Mouse (Mus musculus) limb, embryonic 14.5 days (tissue): ENCODE measurements around the gene Pigs. TPM values are rescaled to one million over a fixed set of nuclear protein-coding genes. Genes with fewer than 3 reads are reported as not detected.

Experiments used
- ATAC-seq: fragments of 200-750 bp; cut with Nextera tagmentation; 2 replicates; pipeline ENCODE4 v1.8.0; 2017; ENCODE audit warnings: low read depth, moderate number of reproducible peaks, moderate TSS enrichment; ENCODE audit not compliant: low FRiP score
- DNase-seq: peaks from one replicate; pipeline ENCODE4 v3.0.0-alpha.2; 2015; ENCODE audit warnings: low spot score
- H3K27ac ChIP-seq: fragments of 300-500 bp; sonication (generic); replicated peaks from 2 replicates; pipeline ENCODE4 v1.5.1; 2014; ENCODE audit warnings: low read depth, mild to moderate bottlenecking, low read length, moderate library complexity, mixed read lengths
- H3K27me3 ChIP-seq: fragments of 300-500 bp; sonication (generic); 2 replicates; pipeline ENCODE4 v1.6.1; 2014; ENCODE audit warnings: low read length, mixed read lengths; ENCODE audit not compliant: control insufficient read depth, insufficient read depth
- H3K36me3 ChIP-seq: fragments of 300-500 bp; sonication (generic); 2 replicates; pipeline ENCODE4 v1.6.1; 2014; ENCODE audit warnings: mild to moderate bottlenecking, low read length, moderate library complexity, mixed read lengths; ENCODE audit not compliant: control insufficient read depth, insufficient read depth
- H3K4me1 ChIP-seq: fragments of 300-500 bp; sonication (generic); 2 replicates; pipeline ENCODE4 v1.6.1; 2014; ENCODE audit warnings: antibody characterized with exemption, low read length, mixed read lengths; ENCODE audit not compliant: control insufficient read depth, insufficient read depth
- H3K4me2 ChIP-seq: fragments of 300-500 bp; sonication (generic); replicated peaks from 2 replicates; pipeline ENCODE4 v1.6.1; 2014; ENCODE audit warnings: low read depth, mild to moderate bottlenecking, low read length, moderate library complexity; ENCODE audit not compliant: severe bottlenecking
- H3K4me3 ChIP-seq: fragments of 300-500 bp; sonication (generic); replicated peaks from 2 replicates; pipeline ENCODE4 v1.5.1; 2014; ENCODE audit warnings: low read length
- H3K9ac ChIP-seq: fragments of 300-500 bp; sonication (generic); 2 replicates; pipeline ENCODE4 v1.6.1; 2014; ENCODE audit warnings: mild to moderate bottlenecking, low read depth, low read length, moderate library complexity; ENCODE audit not compliant: severe bottlenecking
- H3K9me3 ChIP-seq: fragments of 300-500 bp; sonication (generic); 2 replicates; pipeline ENCODE4 v1.6.1; 2016; ENCODE audit warnings: low read length; ENCODE audit not compliant: control insufficient read depth
- POLR2A ChIP-seq: fragments of 200-500 bp; IDR thresholded peaks from 2 replicates; pipeline ENCODE4 v1.8.0; 2012; ENCODE audit warnings: inconsistent platforms, mild to moderate bottlenecking, moderate library complexity, borderline replicate concordance; ENCODE audit not compliant: insufficient read depth, insufficient read length; ENCODE audit errors: extremely low read depth
- WGBS: fragments of 180-500 bp; shearing (Covaris S2); extraction: QIAGEN DNeasy Blood & Tissue Kit; methylation state at CpG from one replicate; pipeline ENCODE4 v1.1.7; 2014; 5-methylcytosine and 5-hydroxymethylcytosine counted together
- polyA plus RNA-seq, 2 experiments: library from polyadenylated mRNA; depleted of rRNA in 1 of 2; stranded (reverse) in 1 of 2; unstranded in 1 of 2; fragments of >200 nt; fragmentation: Nextera tagmentation in 1 of 2; extraction: Ambion mirVana in 1 of 2; gene quantifications; 2 replicates each; pipeline versions ENCODE4 v1.2.1 to v1.2.3; 2012 to 2014

Pigs gene
- polyA plus RNA-seq, 2 experiments, result 79.7 to 95.5 TPM

- ATAC-seq (no peak), DNase-seq (no peak)
- H3K27me3 ChIP-seq, result no peaks in the 10 kb centered on the region
- no peak overlapping the region for H3K4me2 ChIP-seq
- no peak overlapping the region for H3K4me3 ChIP-seq
- no peak overlapping the region for H3K27ac ChIP-seq
- WGBS, result 94% methylated on average over 2 of the region's 2 CpGs
- H3K36me3 ChIP-seq, result peaks cover 80% of the 10 kb centered on the region
- no peak overlapping the region for H3K9ac ChIP-seq
- no peaks in the 10 kb centered on the region for H3K4me1 ChIP-seq
- H3K9me3 ChIP-seq, result no peaks in the 10 kb centered on the region
- no peak for TF ChIP-seq POLR2A
Measured at GRCm38 (mm10) chr11:78313662-78314061, 14.6 kb upstream of the Pigs start.

GRCm38 (mm10) chr11:78318411-78318810, 9.8 kb upstream of the Pigs start:
- ATAC-seq (no peak), DNase-seq (no peak)
- Histone ChIP-seq H3K9me3 (no peaks in the 10 kb centered on the region), H3K4me1 (peaks cover 14% of the 10 kb centered on the region), H3K4me2 (no peak overlapping the region), H3K27ac (no peak overlapping the region), H3K27me3 (no peaks in the 10 kb centered on the region), H3K9ac (no peak overlapping the region), H3K4me3 (no peak overlapping the region), H3K36me3 (peaks cover 80% of the 10 kb centered on the region)
- 91% methylated on average over 2 of the region's 2 CpGs for WGBS
- no peak for TF ChIP-seq POLR2A

GRCm38 (mm10) chr11:78322076-78322831, 6.0 kb upstream of the Pigs start:
- Histone ChIP-seq H3K9ac (no peak overlapping the region), H3K36me3 (peaks cover 46% of the 10 kb centered on the region), H3K9me3 (no peaks in the 10 kb centered on the region), H3K4me1 (peaks cover 15% of the 10 kb centered on the region), H3K4me2 (peak overlapping the region; percentile 28), H3K4me3 (no peak overlapping the region), H3K27ac (peak overlapping the region; percentile 52; the same call in 1 of the 2 replicates), H3K27me3 (no peaks in the 10 kb centered on the region)
- 32% methylated on average over 2 of the region's 2 CpGs for WGBS
- no peak for TF ChIP-seq POLR2A
- DNase-seq (peak; percentile 69), ATAC-seq (peak; percentile 65)

GRCm38 (mm10) chr11:78322860-78323259, 5.4 kb upstream of the Pigs start, which contains the start of gene Aldoc:
TSS of gene Aldoc (plus strand) at chr11:78322968.
- H3K9me3 ChIP-seq, result no peaks in the 10 kb centered on the region
- H3K4me1 ChIP-seq, result peaks cover 15% of the 10 kb centered on the region
- H3K9ac ChIP-seq, result no peak within 1 kb of the TSS
- H3K4me3 ChIP-seq, result no peak within 1 kb of the TSS
- 4% methylated on average over 15 of the region's 15 CpGs for WGBS
- peak within 1 kb of the TSS; percentile 52; the same call in 1 of the 2 replicates for H3K27ac ChIP-seq
- peaks cover 40% of the 10 kb centered on the region for H3K36me3 ChIP-seq
- no peaks in the 10 kb centered on the region for H3K27me3 ChIP-seq
- peak within 1 kb of the TSS; percentile 28 for H3K4me2 ChIP-seq
- TF ChIP-seq POLR2A, result no peak
- DNase-seq (peak; percentile 76), ATAC-seq (peak; percentile 60; the same call in 1 of the 2 replicates)

- no peak for DNase-seq
- Histone ChIP-seq H3K9ac (no peak overlapping the region), H3K4me2 (no peak overlapping the region), H3K27ac (no peak overlapping the region), H3K27me3 (no peaks in the 10 kb centered on the region), H3K9me3 (no peaks in the 10 kb centered on the region), H3K4me3 (no peak overlapping the region), H3K36me3 (peaks cover 26% of the 10 kb centered on the region), H3K4me1 (peaks cover 20% of the 10 kb centered on the region)
- TF ChIP-seq POLR2A, result no peak
- WGBS, result 88% methylated on average over 15 of the region's 15 CpGs
- no peak for ATAC-seq
Measured at GRCm38 (mm10) chr11:78324000-78324785, 4.0 kb upstream of the Pigs start.
